ENCODE assay signal across 7 mouse cellular contexts in genomic region chr2:37421903-37422302, GRCm38 (mm10). TPM values are rescaled to one million over a fixed set of nuclear protein-coding genes. Genes with fewer than 3 reads are reported as not detected.
A peak's percentile ranks its signal among the peaks of the same experiment; 100 is the strongest.
DNase-seq lines count a peak whose midpoint lies in the region; ATAC-seq lines count a peak whose summit lies in the region.

No protein-coding gene starts in this region.

- H3K36me3 ChIP-seq in neural tube, embryonic 11.5 days (ENCODE audit: control insufficient read depth, insufficient read depth, low read length): no peaks in the 10 kb centered on the region
- H3K36me3 ChIP-seq in forebrain, embryonic 11.5 days (ENCODE audit: control insufficient read depth, insufficient read depth, low read length): no peaks in the 10 kb centered on the region
- H3K36me3 ChIP-seq in limb, embryonic 13.5 days: peaks cover 3% of the 10 kb centered on the region
- no peaks in the 10 kb centered on the region for H3K36me3 ChIP-seq in stomach, embryonic 15.5 days

- peak overlapping the region; percentile 96 for H3K9ac ChIP-seq in neural tube, embryonic 11.5 days (ENCODE audit: low read length)
- peak overlapping the region; percentile 96 for H3K9ac ChIP-seq in forebrain, embryonic 11.5 days (ENCODE audit: low read length)
- peak overlapping the region; percentile 98 for H3K9ac ChIP-seq in limb, embryonic 13.5 days
- peak overlapping the region; percentile 98 for H3K9ac ChIP-seq in stomach, embryonic 15.5 days

- no peaks in the 10 kb centered on the region for H3K9me3 ChIP-seq in neural tube, embryonic 11.5 days (ENCODE audit: control insufficient read depth, low read length)
- no peaks in the 10 kb centered on the region for H3K9me3 ChIP-seq in forebrain, embryonic 11.5 days (ENCODE audit: control insufficient read depth, low read length)
- no peaks in the 10 kb centered on the region for H3K9me3 ChIP-seq in limb, embryonic 13.5 days
- no peaks in the 10 kb centered on the region for H3K9me3 ChIP-seq in stomach, embryonic 15.5 days

- peaks cover 4% of the 10 kb centered on the region for H3K4me1 ChIP-seq in neural tube, embryonic 11.5 days (ENCODE audit: control insufficient read depth, insufficient read depth, low read length)
- no peaks in the 10 kb centered on the region for H3K4me1 ChIP-seq in forebrain, embryonic 11.5 days (replicated peaks; ENCODE audit: control insufficient read depth, insufficient read depth, low read length)
- H3K4me1 ChIP-seq in limb, embryonic 13.5 days: peaks cover 10% of the 10 kb centered on the region; the same call in 1 of the 2 replicates
- 0 out of 2 replicates have a peak, but pooled peaks cover 5% of the 10 kb centered on the region for H3K4me1 ChIP-seq in stomach, embryonic 15.5 days

- peak overlapping the region; percentile 90 for H3K4me3 ChIP-seq in neural tube, embryonic 11.5 days (ENCODE audit: low read depth, low read length)
- H3K4me3 ChIP-seq in forebrain, embryonic 11.5 days (ENCODE audit: low read depth, low read length): peak overlapping the region; percentile 82
- H3K4me3 ChIP-seq in limb, embryonic 13.5 days: peak overlapping the region; percentile 94
- H3K4me3 ChIP-seq in stomach, embryonic 15.5 days (replicated peaks): peak overlapping the region; percentile 93

- ATAC-seq in neural tube, embryonic 11.5 days (ENCODE audit: insufficient read depth, low FRiP score, low TSS enrichment): no peak
- ATAC-seq in forebrain, embryonic 11.5 days (replicated peaks; ENCODE audit: low FRiP score): no peak
- no peak for ATAC-seq in limb, embryonic 13.5 days (ENCODE audit: low FRiP score, low read depth)
- ATAC-seq in stomach, embryonic 15.5 days (ENCODE audit: insufficient read depth, low FRiP score, low read depth): no peak
- ATAC-seq in megakaryocyte-erythroid progenitor cell, adult 5-6 weeks (replicated peaks; ENCODE audit: low FRiP score, low TSS enrichment, poor library complexity, severe bottlenecking): no peak

- WGBS in neural tube, embryonic 11.5 days: 11% methylated on average over 3 of the region's 3 CpGs
- WGBS in forebrain, embryonic 11.5 days: 4% methylated on average over 3 of the region's 3 CpGs
- 5% methylated on average over 3 of the region's 3 CpGs for WGBS in limb, embryonic 13.5 days
- 2% methylated on average over 3 of the region's 3 CpGs for WGBS in stomach, embryonic 15.5 days

- H3K27ac ChIP-seq in neural tube, embryonic 11.5 days (ENCODE audit: low read depth, low read length): peak overlapping the region; percentile 92
- H3K27ac ChIP-seq in forebrain, embryonic 11.5 days (ENCODE audit: low read depth, low read length): peak overlapping the region; percentile 92
- peak overlapping the region; percentile 96 for H3K27ac ChIP-seq in limb, embryonic 13.5 days
- peak overlapping the region; percentile 97 for H3K27ac ChIP-seq in stomach, embryonic 15.5 days

- peak overlapping the region; percentile 55 for H3K4me2 ChIP-seq in neural tube, embryonic 11.5 days (ENCODE audit: low read depth)
- H3K4me2 ChIP-seq in forebrain, embryonic 11.5 days (ENCODE audit: low read depth, low read length, severe bottlenecking): peak overlapping the region; percentile 61
- H3K4me2 ChIP-seq in limb, embryonic 13.5 days (replicated peaks): peak overlapping the region; percentile 78
- peak overlapping the region; percentile 64 for H3K4me2 ChIP-seq in stomach, embryonic 15.5 days

- H3K27me3 ChIP-seq in neural tube, embryonic 11.5 days (ENCODE audit: control insufficient read depth, insufficient read depth, low read length): no peaks in the 10 kb centered on the region
- H3K27me3 ChIP-seq in forebrain, embryonic 11.5 days (ENCODE audit: control insufficient read depth, insufficient read depth, low read length): no peaks in the 10 kb centered on the region
- H3K27me3 ChIP-seq in limb, embryonic 13.5 days: no peaks in the 10 kb centered on the region
- H3K27me3 ChIP-seq in stomach, embryonic 15.5 days (replicated peaks): no peaks in the 10 kb centered on the region

- no peak for DNase-seq in neural tube, embryonic 11.5 days (ENCODE audit: low spot score)
- no peak for DNase-seq in neural tube, embryonic 10.5 days (ENCODE audit: extremely low spot score, low spot score)
- DNase-seq in forebrain, embryonic 11.5 days (ENCODE audit: low spot score): no peak
- DNase-seq in frontal cortex, postnatal 25 days (ENCODE audit: low spot score in 2 of 2): no peak

RNA-seq across cellular contexts. Expression of gene Rc3h2, which starts 0.8 kb away (rescaled TPM):
- polyA plus RNA-seq in neural tube, embryonic 11.5 days (2014; fragmentation: Nextera tagmentation; extraction: Ambion mirVana): 21.4 and 24.1 TPM in 2 replicates
- 26.7 and 31.1 TPM in 2 replicates for polyA plus RNA-seq in forebrain, embryonic 11.5 days (2014; fragmentation: Nextera tagmentation; extraction: Ambion mirVana)
- 18.0 and 19.3 TPM in 2 replicates for polyA plus RNA-seq in limb, embryonic 13.5 days (2015; fragmentation: Nextera tagmentation; extraction: Ambion mirVana)
- polyA plus RNA-seq in stomach, embryonic 15.5 days (2015; fragmentation: Nextera tagmentation; extraction: Ambion mirVana): 13.1 and 14.2 TPM in 2 replicates
- 37.6 and 40.7 TPM in 2 replicates for total RNA-seq in megakaryocyte-erythroid progenitor cell, adult 5-6 weeks (2014; fragmentation: Nextera tagmentation)
- total RNA-seq in megakaryocyte-erythroid progenitor cell, adult 5-6 weeks (2017): 23.6 and 33.5 TPM in 2 replicates

RNA-seq across cellular contexts. Expression of gene Zbtb26, which starts 21.0 kb away (rescaled TPM):
- 13.0 and 13.3 TPM in 2 replicates for polyA plus RNA-seq in neural tube, embryonic 11.5 days (2014; fragmentation: Nextera tagmentation; extraction: Ambion mirVana)
- 13.3 and 15.4 TPM in 2 replicates for polyA plus RNA-seq in forebrain, embryonic 11.5 days (2014; fragmentation: Nextera tagmentation; extraction: Ambion mirVana)
- 9.0 and 9.3 TPM in 2 replicates for polyA plus RNA-seq in limb, embryonic 13.5 days (2015; fragmentation: Nextera tagmentation; extraction: Ambion mirVana)
- 5.9 and 6.3 TPM in 2 replicates for polyA plus RNA-seq in stomach, embryonic 15.5 days (2015; fragmentation: Nextera tagmentation; extraction: Ambion mirVana)
- 10.7 and 11.8 TPM in 2 replicates for total RNA-seq in megakaryocyte-erythroid progenitor cell, adult 5-6 weeks (2014; fragmentation: Nextera tagmentation)
- total RNA-seq in megakaryocyte-erythroid progenitor cell, adult 5-6 weeks (2017): 8.7 and 13.7 TPM in 2 replicates

RNA-seq across cellular contexts. Expression of gene Zbtb6, which starts 21.1 kb away (rescaled TPM):
- polyA plus RNA-seq in neural tube, embryonic 11.5 days (2014; fragmentation: Nextera tagmentation; extraction: Ambion mirVana): 7.1 and 7.7 TPM in 2 replicates
- polyA plus RNA-seq in forebrain, embryonic 11.5 days (2014; fragmentation: Nextera tagmentation; extraction: Ambion mirVana): 8.0 and 8.5 TPM in 2 replicates
- 7.5 and 8.3 TPM in 2 replicates for polyA plus RNA-seq in limb, embryonic 13.5 days (2015; fragmentation: Nextera tagmentation; extraction: Ambion mirVana)
- 6.4 and 6.5 TPM in 2 replicates for polyA plus RNA-seq in stomach, embryonic 15.5 days (2015; fragmentation: Nextera tagmentation; extraction: Ambion mirVana)
- 11.4 and 12.4 TPM in 2 replicates for total RNA-seq in megakaryocyte-erythroid progenitor cell, adult 5-6 weeks (2014; fragmentation: Nextera tagmentation)
- 29.2 and 30.6 TPM in 2 replicates for total RNA-seq in megakaryocyte-erythroid progenitor cell, adult 5-6 weeks (2017)

RNA-seq across cellular contexts. Expression of gene Rabgap1, which starts 21.2 kb away (rescaled TPM):
- 38.7 and 44.9 TPM in 2 replicates for polyA plus RNA-seq in neural tube, embryonic 11.5 days (2014; fragmentation: Nextera tagmentation; extraction: Ambion mirVana)
- 49.4 and 57.5 TPM in 2 replicates for polyA plus RNA-seq in forebrain, embryonic 11.5 days (2014; fragmentation: Nextera tagmentation; extraction: Ambion mirVana)
- polyA plus RNA-seq in limb, embryonic 13.5 days (2015; fragmentation: Nextera tagmentation; extraction: Ambion mirVana): 52.3 and 55.9 TPM in 2 replicates
- 38.0 and 39.3 TPM in 2 replicates for polyA plus RNA-seq in stomach, embryonic 15.5 days (2015; fragmentation: Nextera tagmentation; extraction: Ambion mirVana)
- total RNA-seq in megakaryocyte-erythroid progenitor cell, adult 5-6 weeks (2014; fragmentation: Nextera tagmentation): 25.0 and 28.0 TPM in 2 replicates
- total RNA-seq in megakaryocyte-erythroid progenitor cell, adult 5-6 weeks (2017): 39.7 and 49.2 TPM in 2 replicates
